Mouse (Mus musculus) left cerebral cortex, postnatal 10 days (tissue): ENCODE data around the gene Arid1b. TPM values are rescaled to one million over a fixed set of nuclear protein-coding genes. Genes with fewer than 3 reads are reported as not detected.

Source experiments
- DNase-seq, 2 experiments: peaks; one replicate each; pipeline ENCODE4 v3.0.0; 2021 to 2022; ENCODE audit warnings: low spot score in 2 of 2, mixed read lengths in 1 of 2; ENCODE audit errors: extremely low spot score in 1 of 2
- intact Hi-C: fragments of 180-260 bp; cut with DNase I; formaldehyde crosslinking; loops from one replicate; pipeline ENCODE4 v1.15.1; 2025
- total RNA-seq, 2 experiments: library from RNA; stranded (reverse); gene quantifications; 2 replicates each; pipeline ENCODE4 v1.2.3; 2021

Arid1b gene
- total RNA-seq, 2 experiments from 2014 or later: 77.4 to 83.3 TPM

DNA sequence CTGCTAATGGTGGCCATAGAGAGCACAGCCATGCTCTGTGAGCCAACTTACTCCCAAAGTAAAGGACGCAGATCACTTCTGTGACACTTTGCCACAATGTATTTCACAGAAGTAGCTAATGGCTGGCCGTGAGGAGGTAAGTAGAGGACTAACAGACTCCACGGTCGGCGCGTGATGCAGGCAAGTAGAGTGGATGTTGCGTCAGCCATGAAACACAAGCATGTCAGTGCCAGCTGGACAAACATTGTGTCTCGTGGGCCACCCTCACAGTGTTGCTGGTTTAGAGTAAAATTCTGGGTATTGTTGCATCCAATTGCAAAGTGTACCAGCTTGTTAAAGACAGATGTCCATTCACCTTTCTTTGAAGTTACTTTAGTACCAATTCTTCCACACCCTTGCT is 213.7 kb downstream of the Arid1b start:
- intact Hi-C loops: loop anchor here (10.0 kb wide), 1 partner anchor 187 kb away; no protein-coding TSS in a partner anchor

DNA sequence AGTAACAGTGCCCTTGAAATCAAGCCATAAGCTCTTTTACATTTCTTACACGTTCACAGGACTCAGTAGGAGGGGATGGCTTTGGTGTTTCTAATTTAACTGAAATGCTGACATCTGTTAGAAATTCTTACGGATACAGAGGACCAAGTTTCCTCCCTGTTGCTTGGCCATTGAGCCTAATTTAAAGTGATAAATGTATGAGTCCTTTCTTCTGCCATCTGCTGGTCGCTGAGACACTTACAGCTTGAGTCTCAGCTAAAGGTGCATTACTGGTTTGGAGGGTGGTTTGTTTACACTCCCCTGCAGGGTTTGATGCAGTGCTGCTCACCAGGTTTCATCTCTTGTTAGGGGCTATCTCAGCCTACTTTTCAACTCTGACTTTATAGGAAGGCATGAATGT is 214.2 kb downstream of the Arid1b start:
- no peak for DNase-seq
- intact Hi-C loops: loop anchor here (10.0 kb wide), 1 partner anchor 186 kb away; no protein-coding TSS in a partner anchor

More for the DNA sequence above, 213.7 kb downstream of the Arid1b start:
- DNase-seq: no peak

DNA sequence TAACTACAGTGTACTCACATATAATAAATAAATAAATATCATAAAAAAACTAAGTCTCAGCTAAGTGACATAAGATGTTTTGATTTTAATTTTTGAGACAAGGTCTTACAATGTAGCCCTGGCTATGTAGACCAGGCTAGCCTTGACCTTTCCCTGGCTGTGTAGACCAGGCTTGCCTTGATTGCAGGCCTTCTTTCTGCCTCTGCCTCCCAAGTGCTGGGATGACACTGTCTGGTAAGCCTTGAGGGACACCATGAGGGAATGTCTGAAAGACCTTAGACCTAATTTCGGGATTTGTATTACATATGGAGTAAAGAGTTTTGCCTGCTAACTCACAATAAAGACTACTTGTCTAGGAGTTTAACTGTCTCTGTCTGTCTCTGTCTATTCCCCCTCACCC is 214.9 kb downstream of the Arid1b start:
- DNase-seq: no peak
- intact Hi-C loops: loop anchor here (10.0 kb wide), 1 partner anchor 186 kb away; no protein-coding TSS in a partner anchor

DNA sequence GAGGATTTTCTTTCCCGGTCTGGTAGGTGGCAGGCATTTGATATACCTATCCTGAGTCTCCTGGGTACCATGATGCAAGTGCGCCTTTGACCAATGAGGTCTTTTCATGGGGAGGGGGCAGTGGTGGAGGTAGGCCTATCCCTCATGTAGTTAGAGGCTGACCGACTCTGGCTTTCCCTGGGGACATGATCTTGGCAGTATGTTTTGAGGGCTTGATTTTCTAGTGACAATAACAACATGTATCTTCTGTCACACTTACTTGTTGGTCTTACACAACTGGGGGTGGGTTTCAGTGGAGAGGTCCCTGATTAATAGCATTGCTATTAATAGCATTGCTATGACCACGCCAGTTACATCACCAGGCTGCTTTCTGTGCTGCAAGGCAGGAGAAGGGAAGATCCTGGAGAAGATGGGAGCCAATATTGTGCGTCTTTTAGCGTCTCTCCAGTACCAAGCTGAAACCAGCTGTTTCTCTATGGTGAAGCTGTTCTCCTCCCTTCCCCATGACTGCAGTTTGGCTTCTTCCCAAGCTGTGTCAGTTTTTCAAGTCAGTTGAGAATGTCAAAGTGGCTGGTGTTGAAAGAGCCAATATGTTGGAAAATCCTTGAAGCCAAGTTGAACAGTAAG is 216.1 kb downstream of the Arid1b start:
- no peak for DNase-seq
- intact Hi-C loops: no loop called here

DNA sequence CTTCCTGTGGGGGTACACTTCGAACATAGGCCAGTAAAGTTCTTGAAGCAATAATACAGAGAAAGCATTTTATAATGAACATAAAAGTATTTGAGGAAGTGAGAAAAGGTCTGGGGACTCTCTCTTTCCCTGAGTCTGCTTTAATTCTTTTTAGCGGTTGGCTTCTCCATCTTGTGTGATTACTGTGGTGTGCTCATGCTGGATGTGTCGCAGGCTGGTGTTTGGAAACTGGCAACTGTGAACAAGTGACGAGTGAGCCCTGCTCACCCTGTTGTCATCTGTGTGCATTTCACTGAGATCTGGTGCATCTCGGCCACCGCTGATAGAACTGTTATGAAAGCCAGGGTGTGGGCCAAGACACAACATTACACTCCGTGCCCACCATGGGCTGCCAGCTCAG is 216.8 kb downstream of the Arid1b start:
- no peak for DNase-seq
- intact Hi-C loops: no loop called here

GRCm38 (mm10) chr17:5212166-5212565 is 218.0 kb downstream of the Arid1b start:
- intact Hi-C loops: no loop called here
- DNase-seq: no peak

- no peak for DNase-seq
- intact Hi-C loops: no loop called here
Observed at GRCm38 (mm10) chr17:5213441-5213840, 219.3 kb downstream of the Arid1b start.

GRCm38 (mm10) chr17:5215352-5215751 is 221.2 kb downstream of the Arid1b start:
- intact Hi-C loops: no loop called here
- DNase-seq: no peak

- intact Hi-C loops: no loop called here
- peak in 1 of 2 experiments; percentile 46 for DNase-seq
Observed at GRCm38 (mm10) chr17:5216965-5217546, 222.9 kb downstream of the Arid1b start.

GRCm38 (mm10) chr17:5217852-5218845 is 224.0 kb downstream of the Arid1b start:
- intact Hi-C loops: no loop called here
- no peak for DNase-seq

DNA sequence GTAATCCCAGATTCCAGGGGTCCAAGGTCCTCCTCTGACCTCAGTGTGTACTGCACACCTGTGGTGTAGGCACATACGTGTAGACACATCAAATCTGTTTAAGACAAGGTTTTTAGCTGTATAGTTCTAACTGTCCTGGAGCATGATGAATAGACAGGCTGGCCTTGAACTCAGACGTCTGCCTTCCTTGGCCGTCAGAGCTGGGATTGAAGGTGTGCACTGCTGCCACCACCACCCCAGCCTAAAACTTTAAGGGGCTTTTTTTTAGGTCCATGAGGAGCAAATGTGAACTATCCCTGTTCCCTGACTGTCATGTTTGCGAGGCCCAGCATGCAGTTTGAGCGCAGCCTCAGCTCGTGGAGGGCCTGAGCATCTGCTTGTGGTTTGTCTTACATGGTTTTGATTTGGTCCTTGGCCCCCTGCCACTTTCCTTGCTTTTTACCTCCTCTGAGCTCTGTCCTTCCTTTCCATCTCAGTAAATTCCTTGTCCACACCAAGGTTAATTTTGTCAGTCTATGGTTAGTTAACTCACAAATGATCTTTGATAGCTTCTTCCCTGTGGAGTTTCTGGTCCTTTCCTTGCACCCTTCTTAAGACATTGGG is 224.9 kb downstream of the Arid1b start:
- no peak for DNase-seq
- intact Hi-C loops: no loop called here

GRCm38 (mm10) chr17:5221041-5221440 is 226.9 kb downstream of the Arid1b start:
- no peak for DNase-seq
- intact Hi-C loops: no loop called here

DNA sequence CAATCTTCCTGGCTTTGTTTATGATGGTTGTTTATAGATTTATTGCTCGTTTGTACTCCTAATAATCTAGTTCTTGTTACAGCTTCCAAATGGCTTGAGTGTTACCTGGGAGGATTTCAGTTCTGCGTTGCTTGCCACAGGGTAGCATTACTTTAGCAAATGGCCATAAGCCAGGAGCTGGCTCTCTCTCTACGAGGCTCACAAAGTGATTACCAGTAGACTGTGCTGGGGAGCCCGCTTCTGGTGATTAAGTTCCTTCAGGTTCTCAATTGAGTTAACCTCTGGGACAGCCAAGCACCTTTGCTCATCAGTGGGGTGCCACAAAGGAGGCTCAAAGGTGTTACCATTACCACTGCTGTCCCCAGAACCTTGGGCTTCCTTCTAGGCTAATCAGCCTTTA is 227.4 kb downstream of the Arid1b start:
- intact Hi-C loops: no loop called here
- DNase-seq: no peak

DNA sequence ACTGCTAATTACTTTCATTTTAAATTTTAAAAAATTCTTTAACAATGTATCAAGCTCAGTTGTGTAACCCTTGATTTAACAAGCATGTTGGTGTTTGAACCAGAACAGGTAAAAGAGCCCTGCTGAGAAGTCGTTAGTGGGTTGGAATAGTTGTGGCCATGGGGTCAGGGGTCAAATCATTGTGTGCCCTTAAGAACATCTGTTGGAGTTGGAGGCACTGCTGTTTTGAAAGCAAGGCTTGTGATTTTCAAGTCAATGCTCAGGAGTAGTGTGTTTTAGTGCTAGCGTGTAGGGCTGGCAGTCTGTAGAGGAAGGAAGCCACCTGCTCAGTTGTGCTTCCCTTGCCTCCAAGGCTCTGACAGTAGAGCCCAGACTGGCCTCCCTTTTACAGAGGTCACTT is 228.7 kb downstream of the Arid1b start:
- DNase-seq: no peak
- intact Hi-C loops: no loop called here

DNA sequence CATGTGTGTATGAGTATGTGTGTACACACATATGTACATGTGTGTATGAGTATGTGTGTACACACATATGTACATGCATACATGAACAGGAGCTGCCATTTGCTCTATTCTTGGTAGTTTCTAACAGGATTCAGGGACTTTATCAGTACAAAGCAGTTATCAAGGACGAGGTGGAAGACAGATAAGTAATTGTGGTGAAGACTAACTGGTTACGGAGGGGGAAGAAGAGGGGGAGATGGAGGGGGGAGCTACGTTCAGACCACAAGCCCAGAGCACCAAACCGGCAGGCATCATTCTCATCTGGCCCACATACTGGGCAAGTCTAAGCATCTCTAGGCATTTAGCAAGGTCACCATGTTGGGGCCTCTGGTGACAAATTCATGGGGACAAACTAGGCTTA is 230.8 kb downstream of the Arid1b start:
- intact Hi-C loops: no loop called here
- DNase-seq: no peak

DNA sequence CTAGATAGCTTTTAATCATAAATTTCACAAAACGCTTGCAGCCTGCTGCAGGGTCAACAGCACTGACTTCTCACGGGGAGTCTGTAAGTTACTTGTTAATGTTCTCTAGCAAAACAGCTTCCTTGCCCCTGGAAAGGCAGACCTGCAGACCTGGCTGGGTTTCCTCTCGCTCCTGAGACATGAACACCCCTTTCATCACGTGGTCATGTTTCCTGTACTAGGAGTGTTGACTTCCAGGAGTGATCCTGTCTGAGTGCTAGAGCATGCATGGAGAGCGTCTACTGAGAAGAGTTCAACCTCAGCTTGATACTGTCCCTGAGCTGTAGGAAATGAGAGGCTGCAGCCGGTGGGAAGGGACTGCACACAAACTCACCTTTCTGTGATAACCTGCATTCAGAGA is 233.0 kb downstream of the Arid1b start:
- intact Hi-C loops: no loop called here
- DNase-seq: no peak

DNA sequence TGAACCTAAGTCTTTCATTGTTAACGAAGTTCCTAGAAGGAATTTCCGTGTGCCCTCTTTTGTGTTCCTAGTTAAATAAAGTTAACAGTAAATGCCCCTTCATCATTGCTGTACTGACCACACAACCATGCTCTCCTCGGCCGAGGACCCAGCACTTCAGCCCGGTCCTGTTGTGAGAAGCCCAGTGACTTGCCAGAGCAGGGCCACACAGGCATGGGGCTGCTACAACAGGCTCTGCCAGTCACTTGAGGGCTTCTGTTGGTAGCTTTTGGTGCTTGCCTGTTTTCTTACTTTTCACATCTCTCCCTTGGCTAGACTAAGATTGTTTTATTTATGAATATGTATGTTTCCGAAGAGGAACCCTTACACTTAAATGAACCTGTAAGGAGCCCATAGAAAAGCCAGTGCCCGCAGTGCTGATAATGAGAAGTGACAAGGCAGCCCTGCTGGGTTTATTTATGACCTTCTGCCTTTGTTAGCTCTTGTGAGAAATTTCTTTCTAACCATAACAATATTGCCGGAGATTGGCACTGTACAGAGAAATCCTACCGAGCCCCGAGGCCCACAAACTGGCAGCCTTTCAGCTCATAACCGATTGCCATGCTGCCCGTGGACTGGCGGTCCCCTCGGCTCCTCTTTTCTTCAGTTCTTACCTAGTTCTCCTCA is 234.0 kb downstream of the Arid1b start:
- intact Hi-C loops: no loop called here

DNA sequence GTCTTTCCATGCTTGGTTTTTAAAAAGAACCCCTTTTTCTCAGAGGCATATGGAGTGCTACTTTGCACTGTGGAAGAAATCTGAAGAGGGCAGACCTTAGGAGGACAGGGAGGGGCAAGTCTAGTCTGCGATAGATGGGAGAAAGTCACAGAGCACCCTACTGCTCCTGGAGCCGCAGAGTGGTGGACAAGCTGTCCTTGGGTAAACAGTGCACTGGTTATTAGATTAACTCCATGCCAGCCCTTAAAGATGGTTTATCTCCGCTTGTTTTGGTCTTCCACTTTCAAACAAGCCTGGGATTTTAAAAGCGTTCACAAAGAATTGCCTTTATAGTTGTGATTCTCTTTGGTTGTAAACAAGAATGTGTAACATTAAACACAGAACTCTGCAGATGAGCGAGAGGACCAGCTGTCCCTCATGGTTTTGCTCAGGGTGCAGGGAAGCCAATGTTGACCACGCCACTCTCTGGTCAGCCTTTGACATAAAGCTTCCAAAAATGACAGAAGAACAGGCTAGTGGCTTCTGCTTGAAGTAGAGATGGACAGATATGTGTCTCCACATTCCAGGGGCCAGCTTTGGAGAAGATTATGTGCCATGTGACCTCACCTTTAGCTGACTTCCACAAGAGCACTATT is 234.6 kb downstream of the Arid1b start:
- intact Hi-C loops: no loop called here
- no peak for DNase-seq

More for the DNA sequence above, 234.0 kb downstream of the Arid1b start:
- no peak for DNase-seq
